Mouse (Mus musculus) neutrophil, adult 5-6 weeks (primary cell): ENCODE measurements around the gene Auts2. TPM values are rescaled to one million over a fixed set of nuclear protein-coding genes. Genes with fewer than 3 reads are reported as not detected.

Experiments
- ATAC-seq: fragments of 151-379, 151-347 bp; 2 replicates; pipeline ENCODE4 v1.8.0; 2017; ENCODE audit warnings: mild to moderate bottlenecking, moderate TSS enrichment; ENCODE audit not compliant: insufficient number of reproducible peaks, poor library complexity, low FRiP score, severe bottlenecking; ENCODE audit errors: extremely low read depth
- total RNA-seq: library from RNA; stranded (forward); fragments of 200-1000 nt; gene quantifications from 2 replicates; pipeline ENCODE4 v1.2.3, GENCODE M21; 2017

Auts2 gene
- total RNA-seq, 1 experiment from 2014 or later, result 0.93 TPM

- no peak for ATAC-seq
These were observed 941.0 kb downstream of the Auts2 start for GRCm38 (mm10) chr5:131601934-131602692.

GRCm38 (mm10) chr5:131600325-131601125 is 942.6 kb downstream of the Auts2 start:
- ATAC-seq, result no peak

- ATAC-seq, result no peak
These were observed 945.6 kb downstream of the Auts2 start for GRCm38 (mm10) chr5:131597503-131597902.

- ATAC-seq, result no peak
These were observed 946.6 kb downstream of the Auts2 start for GRCm38 (mm10) chr5:131596591-131596990.

GRCm38 (mm10) chr5:131595730-131596129 is 947.4 kb downstream of the Auts2 start:
- ATAC-seq, result no peak

GRCm38 (mm10) chr5:131594597-131594996 is 948.5 kb downstream of the Auts2 start:
- ATAC-seq, result no peak

GRCm38 (mm10) chr5:131593261-131593660 is 949.9 kb downstream of the Auts2 start:
- ATAC-seq, result no peak

- ATAC-seq, result no peak
These were observed 953.1 kb downstream of the Auts2 start for GRCm38 (mm10) chr5:131589948-131590467.

- ATAC-seq, result no peak
These were observed 956.8 kb downstream of the Auts2 start for GRCm38 (mm10) chr5:131586332-131586700.

- no peak for ATAC-seq
These were observed 957.3 kb downstream of the Auts2 start for GRCm38 (mm10) chr5:131585684-131586331.

GRCm38 (mm10) chr5:131584260-131585135 is 958.6 kb downstream of the Auts2 start:
- no peak for ATAC-seq

- ATAC-seq, result no peak
These were observed 961.8 kb downstream of the Auts2 start for GRCm38 (mm10) chr5:131581110-131582050.

GRCm38 (mm10) chr5:131578737-131579136 is 964.4 kb downstream of the Auts2 start:
- ATAC-seq, result no peak

GRCm38 (mm10) chr5:131575733-131576265 is 967.3 kb downstream of the Auts2 start:
- ATAC-seq, result no peak

GRCm38 (mm10) chr5:131575086-131575514 is 968.0 kb downstream of the Auts2 start:
- no peak for ATAC-seq

- no peak for ATAC-seq
These were observed 968.6 kb downstream of the Auts2 start for GRCm38 (mm10) chr5:131574469-131575085.
